Mouse (Mus musculus) forebrain, embryonic 11.5 days (tissue): ENCODE data around the gene Raly. TPM values are rescaled to one million over a fixed set of nuclear protein-coding genes. Genes with fewer than 3 reads are reported as not detected.

Experiments used
- ATAC-seq: fragments of 200-750 bp; cut with Nextera tagmentation; replicated peaks from 2 replicates; pipeline ENCODE4 v1.8.0; 2017; ENCODE audit warnings: moderate TSS enrichment; ENCODE audit not compliant: low FRiP score
- DNase-seq: peaks from one replicate; pipeline ENCODE4 v3.0.0-alpha.2; 2017; ENCODE audit warnings: low spot score
- H3K27ac ChIP-seq: fragments of 300-500 bp; sonication (generic); 2 replicates; pipeline ENCODE4 v1.5.1; 2014; ENCODE audit warnings: low read depth, low read length
- H3K27me3 ChIP-seq: fragments of 300-500 bp; sonication (generic); 2 replicates; pipeline ENCODE4 v1.6.1; 2014; ENCODE audit warnings: mild to moderate bottlenecking, low read length, mixed read lengths; ENCODE audit not compliant: control insufficient read depth, insufficient read depth
- H3K36me3 ChIP-seq: fragments of 300-500 bp; sonication (generic); 2 replicates; pipeline ENCODE4 v1.6.1; 2014; ENCODE audit warnings: mild to moderate bottlenecking, low read length, moderate library complexity, mixed read lengths; ENCODE audit not compliant: control insufficient read depth, insufficient read depth
- H3K4me1 ChIP-seq: fragments of 300-500 bp; sonication (generic); replicated peaks from 2 replicates; pipeline ENCODE4 v1.6.1; 2014; ENCODE audit warnings: low read length, mixed read lengths; ENCODE audit not compliant: control insufficient read depth, insufficient read depth
- H3K4me2 ChIP-seq: fragments of 300-500 bp; sonication (generic); 2 replicates; pipeline ENCODE4 v1.6.1; 2014; ENCODE audit warnings: low read depth, mild to moderate bottlenecking, low read length, moderate library complexity, mixed read lengths; ENCODE audit not compliant: severe bottlenecking
- H3K4me3 ChIP-seq: fragments of 300-500 bp; sonication (generic); 2 replicates; pipeline ENCODE4 v1.5.1; 2014; ENCODE audit warnings: low read depth, low read length
- H3K9ac ChIP-seq: fragments of 300-500 bp; sonication (generic); 2 replicates; pipeline ENCODE4 v1.6.1; 2014; ENCODE audit warnings: low read length
- H3K9me3 ChIP-seq: fragments of 300-500 bp; sonication (generic); 2 replicates; pipeline ENCODE4 v1.6.1; 2016; ENCODE audit warnings: low read length, mixed read lengths; ENCODE audit not compliant: control insufficient read depth
- WGBS: fragments of 180-500 bp; shearing (Covaris S2); extraction: QIAGEN DNeasy Blood & Tissue Kit; methylation state at CpG from one replicate; pipeline ENCODE4 v1.1.7; 2014; 5-methylcytosine and 5-hydroxymethylcytosine counted together
- polyA plus RNA-seq: library from polyadenylated mRNA; unstranded; fragments of >200 nt; fragmentation: Nextera tagmentation; extraction: Ambion mirVana; gene quantifications from 2 replicates; pipeline ENCODE4 v1.2.1, GENCODE M21; 2014

The Raly gene
- polyA plus RNA-seq, 1 experiment from 2014 or later: 92.4 TPM

GRCm38 (mm10) chr2:154817089-154817488, 26.2 kb downstream of the Raly start:
- H3K4me3 ChIP-seq: no peak overlapping the region
- H3K4me1 ChIP-seq: 0 out of 2 replicates have a peak, but pooled peaks cover 5% of the 10 kb centered on the region
- H3K9ac ChIP-seq: 0 out of 2 replicates have a peak overlapping the region, but pooled peaks have one; percentile 9
- H3K27ac ChIP-seq: no peak overlapping the region
- H3K36me3 ChIP-seq: no peaks in the 10 kb centered on the region
- DNase-seq (no peak), ATAC-seq (no peak)
- no peaks in the 10 kb centered on the region for H3K27me3 ChIP-seq
- WGBS: 68% methylated on average over 3 of the region's 3 CpGs
- no peak overlapping the region for H3K4me2 ChIP-seq
- H3K9me3 ChIP-seq: no peaks in the 10 kb centered on the region

GRCm38 (mm10) chr2:154817788-154818187, 26.9 kb downstream of the Raly start:
- no peak overlapping the region for H3K27ac ChIP-seq
- H3K9me3 ChIP-seq: no peaks in the 10 kb centered on the region
- no peak for DNase-seq
- no peak for ATAC-seq
- no peaks in the 10 kb centered on the region for H3K36me3 ChIP-seq
- H3K9ac ChIP-seq: no peak overlapping the region
- WGBS: 39% methylated on average over 1 of the region's 1 CpGs
- no peak overlapping the region for H3K4me2 ChIP-seq
- H3K4me1 ChIP-seq: 0 out of 2 replicates have a peak, but pooled peaks cover 5% of the 10 kb centered on the region
- H3K4me3 ChIP-seq: no peak overlapping the region
- H3K27me3 ChIP-seq: no peaks in the 10 kb centered on the region

GRCm38 (mm10) chr2:154818599-154818998, 27.7 kb downstream of the Raly start:
- Histone ChIP-seq H3K4me1 (0 out of 2 replicates have a peak, but pooled peaks cover 5% of the 10 kb centered on the region), H3K27me3 (no peaks in the 10 kb centered on the region), H3K9me3 (no peaks in the 10 kb centered on the region), H3K4me3 (no peak overlapping the region), H3K9ac (no peak overlapping the region), H3K36me3 (no peaks in the 10 kb centered on the region), H3K4me2 (no peak overlapping the region), H3K27ac (no peak overlapping the region)
- DNase-seq (no peak), ATAC-seq (no peak)
- WGBS: 88% methylated on average over 1 of the region's 1 CpGs

GRCm38 (mm10) chr2:154820346-154820745, 29.4 kb downstream of the Raly start:
- DNase-seq (no peak), ATAC-seq (no peak)
- Histone ChIP-seq H3K4me1 (0 out of 2 replicates have a peak, but pooled peaks cover 5% of the 10 kb centered on the region), H3K4me2 (no peak overlapping the region), H3K27ac (no peak overlapping the region), H3K36me3 (no peaks in the 10 kb centered on the region), H3K4me3 (no peak overlapping the region), H3K9me3 (no peaks in the 10 kb centered on the region), H3K9ac (no peak overlapping the region), H3K27me3 (no peaks in the 10 kb centered on the region)
- WGBS: 97% methylated on average over 1 of the region's 1 CpGs

GRCm38 (mm10) chr2:154826054-154826538, 35.2 kb downstream of the Raly start:
- no peaks in the 10 kb centered on the region for H3K9me3 ChIP-seq
- H3K4me2 ChIP-seq: no peak overlapping the region
- no peak overlapping the region for H3K4me3 ChIP-seq
- 89% methylated on average over 1 of the region's 1 CpGs for WGBS
- ATAC-seq (no peak), DNase-seq (no peak)
- no peak overlapping the region for H3K9ac ChIP-seq
- no peak overlapping the region for H3K27ac ChIP-seq
- no peaks in the 10 kb centered on the region for H3K36me3 ChIP-seq
- H3K27me3 ChIP-seq: no peaks in the 10 kb centered on the region
- H3K4me1 ChIP-seq: no peaks in the 10 kb centered on the region

- 82% methylated on average over 4 of the region's 4 CpGs for WGBS
Measured at GRCm38 (mm10) chr2:154827521-154827920, 36.6 kb downstream of the Raly start.

GRCm38 (mm10) chr2:154832471-154832870, 41.6 kb downstream of the Raly start:
- no peaks in the 10 kb centered on the region for H3K36me3 ChIP-seq
- DNase-seq: no peak

More at GRCm38 (mm10) chr2:154827521-154827920, 36.6 kb downstream of the Raly start:
- Histone ChIP-seq H3K27ac (no peak overlapping the region), H3K27me3 (no peaks in the 10 kb centered on the region), H3K9me3 (no peaks in the 10 kb centered on the region), H3K9ac (no peak overlapping the region), H3K4me1 (no peaks in the 10 kb centered on the region), H3K36me3 (no peaks in the 10 kb centered on the region), H3K4me2 (no peak overlapping the region), H3K4me3 (no peak overlapping the region)
- no peak for ATAC-seq
- no peak for DNase-seq

GRCm38 (mm10) chr2:154834149-154834865, 43.4 kb downstream of the Raly start:
- ATAC-seq (no peak), DNase-seq (no peak)
- Histone ChIP-seq H3K36me3 (no peaks in the 10 kb centered on the region; the same call in 1 of the 2 replicates), H3K4me2 (no peak overlapping the region), H3K27ac (no peak overlapping the region), H3K9me3 (no peaks in the 10 kb centered on the region; the same call in 1 of the 2 replicates), H3K27me3 (no peaks in the 10 kb centered on the region), H3K4me1 (no peaks in the 10 kb centered on the region), H3K9ac (no peak overlapping the region), H3K4me3 (no peak overlapping the region)
- 94% methylated on average over 6 of the region's 6 CpGs for WGBS

More at GRCm38 (mm10) chr2:154832471-154832870, 41.6 kb downstream of the Raly start:
- no peak for ATAC-seq
- H3K27me3 ChIP-seq: no peaks in the 10 kb centered on the region
- H3K4me3 ChIP-seq: no peak overlapping the region
- WGBS: 66% methylated on average over 4 of the region's 4 CpGs
- no peaks in the 10 kb centered on the region for H3K9me3 ChIP-seq
- H3K4me2 ChIP-seq: no peak overlapping the region
- no peak overlapping the region for H3K27ac ChIP-seq
- H3K9ac ChIP-seq: no peak overlapping the region
- no peaks in the 10 kb centered on the region for H3K4me1 ChIP-seq
